Mouse (Mus musculus): ENCODE results near the gene Ankrd28. TPM values are rescaled to one million over a fixed set of nuclear protein-coding genes. Genes with fewer than 3 reads are reported as not detected.

Gene Ankrd28
- total and polyA plus RNA-seq, 2 experiments from 2014 or later: 6.9 to 29.1 TPM

GRCm38 (mm10) chr14:31681291-31681690 is 149.2 kb downstream of the Ankrd28 start:
- ATAC-seq: no peak
- DNase-seq: no peak
- Histone ChIP-seq H3K9me3 (ENCODE audit: low read length) (no peaks in the 10 kb centered on the region), H3K4me2 (ENCODE audit: low read depth) (no peak overlapping the region), H3K27ac (ENCODE audit: low read depth, low read length) (no peak overlapping the region), H3K27me3 (ENCODE audit: insufficient read depth, low read length) (no peaks in the 10 kb centered on the region), H3K9ac (no peak overlapping the region), H3K36me3 (ENCODE audit: insufficient read depth) (no peaks in the 10 kb centered on the region), H3K4me3 (ENCODE audit: low read depth, low read length) (no peak overlapping the region), H3K4me1 (ENCODE audit: insufficient read depth) (no peaks in the 10 kb centered on the region)
- 68% methylated on average over 9 of the region's 9 CpGs for WGBS
- TF ChIP-seq CTCF (IDR thresholded peaks at IDR 0.05; ENCODE audit: low read depth): no peak

GRCm38 (mm10) chr14:31680656-31681055 is 149.8 kb downstream of the Ankrd28 start:
- Histone ChIP-seq H3K9ac (no peak overlapping the region), H3K9me3 (ENCODE audit: low read length) (no peaks in the 10 kb centered on the region), H3K4me1 (ENCODE audit: insufficient read depth) (no peaks in the 10 kb centered on the region), H3K36me3 (ENCODE audit: insufficient read depth) (no peaks in the 10 kb centered on the region), H3K4me3 (ENCODE audit: low read depth, low read length) (no peak overlapping the region), H3K27me3 (ENCODE audit: insufficient read depth, low read length) (no peaks in the 10 kb centered on the region), H3K27ac (ENCODE audit: low read depth, low read length) (no peak overlapping the region), H3K4me2 (ENCODE audit: low read depth) (no peak overlapping the region)
- ATAC-seq (no peak), DNase-seq (no peak)
- WGBS: over 99% methylated on average over 3 of the region's 3 CpGs
- TF ChIP-seq CTCF (IDR thresholded peaks at IDR 0.05; ENCODE audit: low read depth): no peak

- DNase-seq (no peak), ATAC-seq (no peak)
- H3K27ac ChIP-seq (ENCODE audit: low read depth, low read length): no peak overlapping the region
- TF ChIP-seq CTCF (IDR thresholded peaks at IDR 0.05; ENCODE audit: low read depth): no peak
- H3K4me1 ChIP-seq (ENCODE audit: insufficient read depth): 0 out of 2 replicates have a peak, but pooled peaks cover 9% of the 10 kb centered on the region
- no peaks in the 10 kb centered on the region for H3K27me3 ChIP-seq (ENCODE audit: insufficient read depth, low read length)
- 49% methylated on average over 10 of the region's 10 CpGs for WGBS
- H3K4me3 ChIP-seq (ENCODE audit: low read depth, low read length): no peak overlapping the region
- H3K4me2 ChIP-seq (ENCODE audit: low read depth): no peak overlapping the region
- no peaks in the 10 kb centered on the region for H3K9me3 ChIP-seq (ENCODE audit: low read length)
- H3K9ac ChIP-seq: no peak overlapping the region
- H3K36me3 ChIP-seq (ENCODE audit: insufficient read depth): peaks cover 3% of the 10 kb centered on the region
Measured at GRCm38 (mm10) chr14:31671635-31672320, 158.7 kb downstream of the Ankrd28 start.

GRCm38 (mm10) chr14:31669642-31670490 is 160.6 kb downstream of the Ankrd28 start:
- ATAC-seq (peak; percentile 63), DNase-seq (peak; percentile 61)
- Histone ChIP-seq H3K9me3 (ENCODE audit: low read length) (no peaks in the 10 kb centered on the region), H3K36me3 (ENCODE audit: insufficient read depth) (peaks cover 6% of the 10 kb centered on the region), H3K27me3 (ENCODE audit: insufficient read depth, low read length) (no peaks in the 10 kb centered on the region), H3K4me1 (ENCODE audit: insufficient read depth) (0 out of 2 replicates have a peak, but pooled peaks cover 9% of the 10 kb centered on the region), H3K27ac (ENCODE audit: low read depth, low read length) (peak overlapping the region; percentile 64), H3K9ac (no peak overlapping the region), H3K4me3 (ENCODE audit: low read depth, low read length) (no peak overlapping the region), H3K4me2 (ENCODE audit: low read depth) (no peak overlapping the region)
- 48% methylated on average over 15 of the region's 15 CpGs for WGBS
- TF ChIP-seq CTCF (IDR thresholded peaks at IDR 0.05; ENCODE audit: low read depth): no peak

- Histone ChIP-seq H3K4me3 (ENCODE audit: low read depth, low read length) (no peak overlapping the region), H3K4me2 (ENCODE audit: low read depth) (no peak overlapping the region), H3K27ac (ENCODE audit: low read depth, low read length) (peak overlapping the region; percentile 64), H3K36me3 (ENCODE audit: insufficient read depth) (peaks cover 6% of the 10 kb centered on the region), H3K9me3 (ENCODE audit: low read length) (no peaks in the 10 kb centered on the region), H3K4me1 (ENCODE audit: insufficient read depth) (0 out of 2 replicates have a peak, but pooled peaks cover 9% of the 10 kb centered on the region), H3K9ac (no peak overlapping the region), H3K27me3 (ENCODE audit: insufficient read depth, low read length) (no peaks in the 10 kb centered on the region)
- TF ChIP-seq CTCF (IDR thresholded peaks at IDR 0.05; ENCODE audit: low read depth): no peak
- DNase-seq (no peak), ATAC-seq (peak; percentile 42)
- 48% methylated on average over 13 of the region's 13 CpGs for WGBS
Measured at GRCm38 (mm10) chr14:31669161-31669611, 161.3 kb downstream of the Ankrd28 start.

- Histone ChIP-seq H3K27ac (ENCODE audit: low read depth, low read length) (peak overlapping the region; percentile 15; the same call in 1 of the 2 replicates), H3K4me3 (ENCODE audit: low read depth, low read length) (no peak overlapping the region), H3K27me3 (ENCODE audit: insufficient read depth, low read length) (no peaks in the 10 kb centered on the region), H3K9ac (no peak overlapping the region), H3K4me1 (ENCODE audit: insufficient read depth) (0 out of 2 replicates have a peak, but pooled peaks cover 9% of the 10 kb centered on the region), H3K36me3 (ENCODE audit: insufficient read depth) (peaks cover 6% of the 10 kb centered on the region), H3K4me2 (ENCODE audit: low read depth) (no peak overlapping the region), H3K9me3 (ENCODE audit: low read length) (no peaks in the 10 kb centered on the region)
- ATAC-seq (no peak), DNase-seq (no peak)
- TF ChIP-seq CTCF (IDR thresholded peaks at IDR 0.05; ENCODE audit: low read depth): no peak
- 77% methylated on average over 13 of the region's 13 CpGs for WGBS
Measured at GRCm38 (mm10) chr14:31668326-31668725, 162.1 kb downstream of the Ankrd28 start.

GRCm38 (mm10) chr14:31667741-31668140 is 162.7 kb downstream of the Ankrd28 start:
- TF ChIP-seq CTCF (IDR thresholded peaks at IDR 0.05; ENCODE audit: low read depth): no peak
- no peak overlapping the region for H3K9ac ChIP-seq
- DNase-seq (no peak), ATAC-seq (no peak)
- 90% methylated on average over 6 of the region's 6 CpGs for WGBS
- no peaks in the 10 kb centered on the region for H3K9me3 ChIP-seq (ENCODE audit: low read length)
- H3K36me3 ChIP-seq (ENCODE audit: insufficient read depth): peaks cover 6% of the 10 kb centered on the region
- H3K27me3 ChIP-seq (ENCODE audit: insufficient read depth, low read length): no peaks in the 10 kb centered on the region
- H3K4me3 ChIP-seq (ENCODE audit: low read depth, low read length): no peak overlapping the region
- H3K4me1 ChIP-seq (ENCODE audit: insufficient read depth): 0 out of 2 replicates have a peak, but pooled peaks cover 9% of the 10 kb centered on the region
- no peak overlapping the region for H3K4me2 ChIP-seq (ENCODE audit: low read depth)
- no peak overlapping the region; the same call in 1 of the 2 replicates for H3K27ac ChIP-seq (ENCODE audit: low read depth, low read length)
